Mouse (Mus musculus) stomach, postnatal 0 days (tissue): Measurements from ENCODE around the gene Slc6a5. TPM values are rescaled to one million over a fixed set of nuclear protein-coding genes. Genes with fewer than 3 reads are reported as not detected.

Experiments used
- ATAC-seq: fragments of 200-750 bp; cut with Nextera tagmentation; 2 replicates; pipeline ENCODE4 v1.8.0; 2017; ENCODE audit not compliant: low FRiP score, low TSS enrichment
- DNase-seq: peaks from one replicate; pipeline ENCODE4 v3.0.0-alpha.2; 2016; ENCODE audit warnings: low spot score
- H3K27ac ChIP-seq: fragments of 300-500 bp; sonication (generic); replicated peaks from 2 replicates; pipeline ENCODE4 v1.5.1; 2014; ENCODE audit warnings: mild to moderate bottlenecking, control low read depth
- H3K27me3 ChIP-seq: fragments of 300-500 bp; sonication (generic); 2 replicates; pipeline ENCODE4 v1.6.1; 2014; ENCODE audit warnings: low read length; ENCODE audit not compliant: control insufficient read depth, insufficient read depth
- H3K36me3 ChIP-seq: fragments of 300-500 bp; sonication (generic); 2 replicates; pipeline ENCODE4 v1.6.1; 2014; ENCODE audit warnings: low read length, mixed read lengths; ENCODE audit not compliant: control insufficient read depth, insufficient read depth
- H3K4me1 ChIP-seq: fragments of 300-500 bp; sonication (generic); replicated peaks from 2 replicates; pipeline ENCODE4 v1.6.1; 2014; ENCODE audit warnings: antibody characterized with exemption; ENCODE audit not compliant: control insufficient read depth, insufficient read depth
- H3K4me2 ChIP-seq: fragments of 300-500 bp; sonication (generic); replicated peaks from 2 replicates; pipeline ENCODE4 v1.6.1; 2014; ENCODE audit warnings: low read depth, mild to moderate bottlenecking, control low read depth, moderate library complexity
- H3K4me3 ChIP-seq: fragments of 300-500 bp; sonication (generic); 2 replicates; pipeline ENCODE4 v1.5.1; 2014; ENCODE audit warnings: low read depth, low read length, control low read depth
- H3K9ac ChIP-seq: fragments of 300-500 bp; sonication (generic); 2 replicates; pipeline ENCODE4 v1.6.1; 2014; ENCODE audit warnings: mild to moderate bottlenecking, low read length, control low read depth, mixed read lengths
- H3K9me3 ChIP-seq: fragments of 300-500 bp; sonication (generic); 2 replicates; pipeline ENCODE4 v1.6.1; 2016; ENCODE audit warnings: low read length; ENCODE audit not compliant: control insufficient read depth
- CTCF ChIP-seq: IDR thresholded peaks from 2 replicates; pipeline ENCODE4 v1.5.1; 2016; ENCODE audit warnings: antibody characterized with exemption, low read depth, mild to moderate bottlenecking, moderate library complexity
- EP300 ChIP-seq: optimal IDR thresholded peaks from 2 replicates; pipeline ENCODE3; 2016; ENCODE audit warnings: antibody characterized with exemption
- WGBS: fragments of 180-500 bp; shearing (Covaris S2); extraction: QIAGEN DNeasy Blood & Tissue Kit; methylation state at CpG from one replicate; pipeline ENCODE4 v1.1.7; 2014; 5-methylcytosine and 5-hydroxymethylcytosine counted together
- polyA plus RNA-seq: library from polyadenylated mRNA; unstranded; fragments of >200 nt; fragmentation: Nextera tagmentation; extraction: Ambion mirVana; gene quantifications from 2 replicates; pipeline ENCODE4 v1.2.1, GENCODE M21; 2015

The Slc6a5 gene
- polyA plus RNA-seq, 1 experiment from 2014 or later: not detected

GRCm38 (mm10) chr7:49879051-49879450 lies 30.9 kb upstream of the Slc6a5 start:
- 83% methylated on average over 13 of the region's 13 CpGs for WGBS
- Histone ChIP-seq H3K4me1 (no peaks in the 10 kb centered on the region), H3K9me3 (no peaks in the 10 kb centered on the region), H3K36me3 (no peaks in the 10 kb centered on the region), H3K4me2 (no peak overlapping the region), H3K27me3 (no peaks in the 10 kb centered on the region), H3K27ac (no peak overlapping the region), H3K4me3 (no peak overlapping the region), H3K9ac (no peak overlapping the region)
- ATAC-seq: no peak
- TF ChIP-seq EP300 (no peak), CTCF (no peak)
- no peak for DNase-seq

GRCm38 (mm10) chr7:49879998-49880707 lies 29.8 kb upstream of the Slc6a5 start:
- 57% methylated on average over 8 of the region's 8 CpGs for WGBS
- Histone ChIP-seq H3K4me2 (no peak overlapping the region), H3K9ac (no peak overlapping the region), H3K4me1 (no peaks in the 10 kb centered on the region), H3K27me3 (no peaks in the 10 kb centered on the region), H3K9me3 (no peaks in the 10 kb centered on the region), H3K36me3 (no peaks in the 10 kb centered on the region), H3K4me3 (no peak overlapping the region), H3K27ac (no peak overlapping the region)
- TF ChIP-seq CTCF (no peak), EP300 (no peak)
- DNase-seq (peak; percentile 15), ATAC-seq (no peak)

DNA sequence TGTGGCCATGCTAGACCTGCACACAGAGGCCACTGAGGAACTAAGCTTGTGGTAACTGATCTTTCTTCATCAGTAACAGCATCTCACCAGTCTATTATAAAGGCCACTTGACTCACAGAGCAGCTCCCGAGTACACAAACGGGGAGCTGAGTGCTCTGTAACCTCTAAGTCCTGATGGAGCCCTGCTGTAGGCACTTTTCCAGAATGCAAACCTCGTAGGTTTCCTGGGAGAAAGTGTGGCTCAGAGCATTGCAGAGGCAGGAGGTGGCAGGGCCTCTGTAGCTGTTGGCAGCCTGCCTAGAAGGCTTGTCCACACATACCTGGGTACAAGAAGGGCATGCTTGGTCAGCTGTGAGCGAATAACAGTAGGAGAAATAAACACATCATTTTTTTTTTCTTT lies 27.7 kb upstream of the Slc6a5 start:
- no peaks in the 10 kb centered on the region for H3K4me1 ChIP-seq
- 9% methylated on average over 4 of the region's 4 CpGs for WGBS
- no peaks in the 10 kb centered on the region for H3K9me3 ChIP-seq
- no peak overlapping the region for H3K4me2 ChIP-seq
- H3K4me3 ChIP-seq: no peak overlapping the region
- H3K27me3 ChIP-seq: no peaks in the 10 kb centered on the region
- no peak overlapping the region for H3K27ac ChIP-seq
- H3K36me3 ChIP-seq: no peaks in the 10 kb centered on the region
- ATAC-seq: no peak
- no peak overlapping the region for H3K9ac ChIP-seq
- DNase-seq: peak; percentile 69
- TF ChIP-seq EP300 (no peak), CTCF (no peak)

- H3K9ac ChIP-seq: no peak overlapping the region
- TF ChIP-seq EP300 (no peak), CTCF (no peak)
- H3K4me3 ChIP-seq: no peak overlapping the region
- no peaks in the 10 kb centered on the region for H3K36me3 ChIP-seq
- H3K4me1 ChIP-seq: no peaks in the 10 kb centered on the region
- no peaks in the 10 kb centered on the region for H3K9me3 ChIP-seq
- no peaks in the 10 kb centered on the region for H3K27me3 ChIP-seq
- ATAC-seq (no peak), DNase-seq (peak; percentile 23)
- no peak overlapping the region for H3K4me2 ChIP-seq
- WGBS: 16% methylated on average over 16 of the region's 16 CpGs
- no peak overlapping the region for H3K27ac ChIP-seq
Observed at GRCm38 (mm10) chr7:49882694-49883389, 27.1 kb upstream of the Slc6a5 start.

DNA sequence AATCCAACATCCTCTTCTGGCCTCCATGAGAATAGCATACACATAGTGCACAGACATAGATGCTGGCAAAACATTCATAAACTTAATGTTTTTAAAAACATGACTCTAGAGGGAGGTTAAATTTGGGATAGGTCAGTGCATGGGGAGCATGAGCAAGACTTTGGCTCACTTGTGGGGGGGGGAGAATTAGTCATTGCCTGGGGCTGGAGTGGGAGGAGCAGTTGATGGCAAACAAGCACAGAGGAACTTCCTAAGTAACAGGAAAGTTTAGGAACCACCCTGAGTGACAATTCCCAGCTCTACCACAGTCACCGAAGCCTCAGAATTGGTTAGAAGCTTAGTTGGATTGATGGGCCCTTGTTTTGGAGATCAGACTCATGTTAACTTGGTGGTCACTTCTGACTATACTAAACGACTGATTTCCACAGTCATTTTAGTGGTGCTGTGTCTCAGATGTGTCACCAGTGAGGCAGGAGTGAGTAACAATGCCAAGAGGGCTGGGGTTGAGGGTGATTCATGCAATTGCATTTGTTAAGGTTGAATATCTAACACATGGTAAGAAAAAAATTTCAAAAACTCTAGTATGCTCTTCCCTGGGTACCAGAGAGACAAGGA lies 22.1 kb upstream of the Slc6a5 start:
- no peak for TF ChIP-seq EP300
- Histone ChIP-seq H3K9ac (no peak overlapping the region), H3K4me2 (no peak overlapping the region), H3K27me3 (no peaks in the 10 kb centered on the region), H3K27ac (no peak overlapping the region), H3K4me3 (no peak overlapping the region), H3K36me3 (no peaks in the 10 kb centered on the region), H3K9me3 (no peaks in the 10 kb centered on the region), H3K4me1 (no peaks in the 10 kb centered on the region)
- WGBS: 74% methylated on average over 2 of the region's 2 CpGs
- DNase-seq (no peak), ATAC-seq (no peak)

GRCm38 (mm10) chr7:49894786-49895185 lies 15.2 kb upstream of the Slc6a5 start:
- Histone ChIP-seq H3K4me1 (no peaks in the 10 kb centered on the region), H3K9me3 (no peaks in the 10 kb centered on the region), H3K27ac (no peak overlapping the region), H3K4me2 (no peak overlapping the region), H3K9ac (no peak overlapping the region), H3K36me3 (no peaks in the 10 kb centered on the region), H3K4me3 (no peak overlapping the region), H3K27me3 (no peaks in the 10 kb centered on the region)
- 43% methylated on average over 2 of the region's 2 CpGs for WGBS
- DNase-seq (no peak), ATAC-seq (no peak)
- TF ChIP-seq CTCF (no peak), EP300 (no peak)
